Mouse (Mus musculus): ENCODE data around the gene Peg12.

The Peg12 gene

GRCm38 (mm10) chr7:62463878-62464755, at the start of gene Peg12:
Peg12 (minus strand) TSS chr7:62464510.
- in situ Hi-C loops (cut with MboI) = no loop called here

GRCm38 (mm10) chr7:62486139-62486538, 21.8 kb upstream of the Peg12 start:
- in situ Hi-C loops (cut with MboI) = no loop called here

GRCm38 (mm10) chr7:62463007-62463877, 1.1 kb downstream of the Peg12 start:
- in situ Hi-C loops (cut with MboI) = no loop called here

- in situ Hi-C loops (cut with MboI) = no loop called here
Measured at GRCm38 (mm10) chr7:62462229-62463006, 1.9 kb downstream of the Peg12 start.

GRCm38 (mm10) chr7:62452353-62452752, 12.0 kb downstream of the Peg12 start:
- in situ Hi-C loops (cut with MboI) = no loop called here

GRCm38 (mm10) chr7:62445431-62446165, 18.7 kb downstream of the Peg12 start:
- in situ Hi-C loops (cut with MboI) = no loop called here

GRCm38 (mm10) chr7:62436394-62436793, 27.9 kb downstream of the Peg12 start:
- in situ Hi-C loops (cut with MboI) = no loop called here

- in situ Hi-C loops (cut with MboI) = no loop called here
Measured at GRCm38 (mm10) chr7:62433243-62433642, 31.1 kb downstream of the Peg12 start.

- in situ Hi-C loops (cut with MboI) = no loop called here
Measured at GRCm38 (mm10) chr7:62428337-62428736, 36.0 kb downstream of the Peg12 start.

- in situ Hi-C loops (cut with MboI) = no loop called here
Measured at GRCm38 (mm10) chr7:62423210-62423609, 41.1 kb downstream of the Peg12 start.

- in situ Hi-C loops (cut with MboI) = no loop called here
Measured at GRCm38 (mm10) chr7:62420566-62420965, 43.7 kb downstream of the Peg12 start.

- in situ Hi-C loops (cut with MboI) = no loop called here
Measured at GRCm38 (mm10) chr7:62419493-62420360, 44.6 kb downstream of the Peg12 start, which contains the start of gene Mkrn3. Mkrn3 (minus strand) TSS chr7:62420139.

GRCm38 (mm10) chr7:62419105-62419492, 45.2 kb downstream of the Peg12 start:
- in situ Hi-C loops (cut with MboI) = no loop called here

GRCm38 (mm10) chr7:62418346-62418745, 46.0 kb downstream of the Peg12 start:
- in situ Hi-C loops (cut with MboI) = no loop called here

GRCm38 (mm10) chr7:62416173-62416572, 48.1 kb downstream of the Peg12 start:
- in situ Hi-C loops (cut with MboI) = no loop called here

- in situ Hi-C loops (cut with MboI) = no loop called here
Measured at GRCm38 (mm10) chr7:62415222-62415621, 49.1 kb downstream of the Peg12 start.
